Comparison of ENCODE assay signal across 8 mouse cellular contexts in the genomic region with DNA sequence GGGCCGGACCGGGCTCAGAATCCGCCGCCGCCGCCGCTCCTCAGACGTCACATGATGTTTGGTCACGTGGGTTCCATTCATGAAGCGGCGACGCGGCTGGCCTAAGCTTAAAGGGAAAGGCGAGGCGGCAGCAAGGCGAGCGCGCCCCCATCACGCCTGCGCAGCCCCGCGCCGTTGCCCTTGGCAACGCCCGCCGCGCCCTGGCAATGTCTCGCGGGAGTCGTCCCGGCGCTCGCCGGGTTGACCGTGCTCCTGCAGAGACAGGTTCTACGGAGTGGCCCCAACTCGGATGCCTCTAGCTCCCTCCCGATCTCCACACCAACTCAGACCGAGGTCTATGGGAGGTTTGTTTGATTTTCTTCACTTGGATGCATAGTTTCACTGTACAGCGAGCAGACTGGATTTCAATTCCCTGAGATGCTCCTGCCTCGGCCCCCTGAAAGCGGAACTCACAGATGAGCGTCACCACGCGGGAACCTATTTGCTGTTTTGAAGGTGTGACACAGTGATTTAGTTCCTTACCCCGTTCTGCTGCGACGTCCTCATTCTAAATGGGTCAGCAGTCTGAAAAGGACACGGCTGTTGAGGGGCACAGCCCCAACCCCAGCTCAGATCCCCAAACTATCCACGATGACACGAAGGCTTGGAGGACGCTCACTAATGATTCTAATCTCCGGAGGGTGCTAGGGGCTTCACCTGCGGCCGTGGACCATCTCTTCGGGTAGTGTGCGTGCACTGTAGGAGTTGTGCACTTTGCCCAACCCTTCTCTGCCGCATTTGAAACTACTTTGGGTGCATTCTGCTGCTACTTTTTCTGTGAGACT. TPM values are rescaled to one million over a fixed set of nuclear protein-coding genes. Genes with fewer than 3 reads are reported as not detected.
DNase-seq lines count a peak whose midpoint lies in the region; ATAC-seq lines count a peak whose summit lies in the region.

Gene Mafg, minus strand, starts transcription at position 81 of the 824 bp plus-strand sequence.

- DNase-seq in adipocyte (ENCODE audit: low spot score): peak; percentile 97
- DNase-seq in embryo, embryonic 10 days (ENCODE audit: low spot score): peak; percentile 99
- DNase-seq in gastrocnemius, postnatal 14 days: peak; percentile 93
- DNase-seq in left cerebral cortex, postnatal 10 days (ENCODE audit: extremely low spot score in 1 of 2, low spot score in 2 of 2): peak; percentile 93 to 97
- DNase-seq in right cerebral cortex, postnatal 25 days: peak; percentile 93
- peak; percentile 92 to 95 for DNase-seq in urinary bladder, postnatal 4 days (ENCODE audit: low spot score in 2 of 2)

- intact Hi-C loops in gastrocnemius, postnatal 14 days (cut with DNase I; ENCODE audit: low total_unique reads): no loop called here
- intact Hi-C loops in left cerebral cortex, postnatal 10 days (cut with DNase I): no loop called here

- ATAC-seq in inflammation-experienced regulatory T-cells, adult 6 months: peak; percentile 57
- peak; percentile 52 for ATAC-seq in megakaryocyte-erythroid progenitor cell, adult 5-6 weeks (replicated peaks; ENCODE audit: low FRiP score, low TSS enrichment, poor library complexity, severe bottlenecking)

RNA-seq across cellular contexts. Expression of gene Mafg, which starts in this region (rescaled TPM):
- total RNA-seq in gastrocnemius, postnatal 14 days (2021): 10 to 100 TPM; 29.9 to 33.1 TPM
- 10 to 100 TPM; 15.3 to 15.8 (median 15.5) TPM for polyA plus RNA-seq in inflammation-experienced regulatory T-cells, adult 6 months (2017; shearing (Covaris generic))
- total RNA-seq in left cerebral cortex, postnatal 10 days (2021): 10 to 100 TPM; 84.4 to 84.7 TPM
- total RNA-seq in megakaryocyte-erythroid progenitor cell, adult 5-6 weeks (2014; fragmentation: Nextera tagmentation): 26.0 and 31.6 TPM in 2 replicates
- total RNA-seq in megakaryocyte-erythroid progenitor cell, adult 5-6 weeks (2017): 11.7 and 12.2 TPM in 2 replicates

Comparison
In these comparisons a context has a peak if more than half of its experiments do, and no peak if none do; other contexts are left out.
1. Peak in every context shown above with its lines: DNase-seq and ATAC-seq.